In the genomic region with DNA sequence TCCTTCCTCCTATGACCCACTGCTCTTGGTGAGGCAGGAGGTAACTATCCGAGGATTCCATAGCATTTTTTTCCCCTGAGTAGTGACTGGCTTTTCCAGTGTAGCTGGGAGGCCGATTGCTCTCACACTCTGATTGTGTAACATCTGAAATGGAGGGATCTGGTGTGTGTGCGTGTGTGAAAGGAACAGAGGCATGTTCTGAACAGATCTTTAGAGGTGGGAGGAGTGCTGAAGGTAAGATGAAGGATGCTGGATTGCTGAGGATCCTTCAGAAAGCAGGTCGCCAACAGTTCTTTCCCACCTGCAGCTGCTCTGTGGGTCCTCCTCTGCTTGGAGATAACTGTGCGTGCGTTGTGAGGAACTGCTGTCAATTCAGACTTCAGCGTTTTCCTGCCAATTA, we compare ENCODE assay signal across 7 mouse cellular contexts. TPM values are rescaled to one million over a fixed set of nuclear protein-coding genes. Genes with fewer than 3 reads are reported as not detected.
A peak's percentile ranks its signal among the peaks of the same experiment; 100 is the strongest.
DNase-seq lines count a peak whose midpoint lies in the region; ATAC-seq and TF ChIP-seq lines count a peak whose summit lies in the region.

No protein-coding gene starts in this region.

- peak; percentile 7 for ATAC-seq in intestine, postnatal 0 days
- ATAC-seq in activated CD4-positive, CD25-positive, alpha-beta regulatory T cell, adult 4 months, result no peak

- no peak overlapping the region for H3K27ac ChIP-seq in spleen, adult 2 months (ENCODE audit: insufficient read depth, low read length)
- peak overlapping the region; percentile 100 for H3K27ac ChIP-seq in forebrain, embryonic 10.5 days
- H3K27ac ChIP-seq in intestine, postnatal 0 days (ENCODE audit: low read depth, low read length), result peak overlapping the region; percentile 98; the same call in 1 of the 2 replicates

- no peak for TF ChIP-seq POLR2A in spleen, adult 2 months (IDR thresholded peaks at IDR 0.05; ENCODE audit: low read depth, low read length)

- DNase-seq in spleen, adult 2 months (ENCODE audit: low read depth in 1 of 2, low spot score in 2 of 2), result no peak
- no peak for DNase-seq in spleen, postnatal 14 days (ENCODE audit: low spot score in 2 of 2)
- DNase-seq in forebrain, embryonic 10.5 days (ENCODE audit: extremely low spot score, low spot score), result no peak
- peak; percentile 17 for DNase-seq in mesoderm, embryonic 11.5 days (ENCODE audit: low read depth, low spot score)
- DNase-seq in adrenal gland, postnatal 4 days (ENCODE audit: low spot score in 2 of 2), result no peak

- H3K9ac ChIP-seq in intestine, postnatal 0 days (ENCODE audit: low read depth, low read length), result peak overlapping the region; percentile 17; the same call in 1 of the 2 replicates

- 2% methylated on average over 7 of the region's 7 CpGs for WGBS in spleen, adult 2 months
- WGBS in forebrain, embryonic 10.5 days, result 11% methylated on average over 7 of the region's 7 CpGs
- WGBS in intestine, postnatal 0 days, result 1% methylated on average over 7 of the region's 7 CpGs

- peaks cover 6% of the 10 kb centered on the region for H3K4me1 ChIP-seq in spleen, adult 2 months (ENCODE audit: control insufficient read depth, insufficient read depth, insufficient read length)
- peaks cover 40% of the 10 kb centered on the region for H3K4me1 ChIP-seq in forebrain, embryonic 10.5 days
- H3K4me1 ChIP-seq in intestine, postnatal 0 days (replicated peaks; ENCODE audit: control insufficient read depth, insufficient read depth, low read length), result 0 out of 2 replicates have a peak, but pooled peaks cover 3% of the 10 kb centered on the region

- no peaks in the 10 kb centered on the region for H3K9me3 ChIP-seq in forebrain, embryonic 10.5 days
- H3K9me3 ChIP-seq in intestine, postnatal 0 days (ENCODE audit: control insufficient read depth), result no peaks in the 10 kb centered on the region

- peak overlapping the region; percentile 99 for H3K4me2 ChIP-seq in intestine, postnatal 0 days (replicated peaks; ENCODE audit: low read depth)

- peaks cover 13% of the 10 kb centered on the region for H3K27me3 ChIP-seq in spleen, adult 2 months (ENCODE audit: control insufficient read depth, insufficient read depth, low read length)
- H3K27me3 ChIP-seq in forebrain, embryonic 10.5 days (ENCODE audit: poor library complexity, severe bottlenecking), result no peaks in the 10 kb centered on the region
- no peaks in the 10 kb centered on the region for H3K27me3 ChIP-seq in intestine, postnatal 0 days (replicated peaks; ENCODE audit: control insufficient read depth, insufficient read depth, low read length)

- TF ChIP-seq CTCF in spleen, adult 2 months (IDR thresholded peaks at IDR 0.05; ENCODE audit: extremely low read depth, insufficient read depth, insufficient read length, insufficient replicate concordance), result no peak
- no peak for TF ChIP-seq CTCF in intestine, postnatal 0 days (IDR thresholded peaks at IDR 0.05; ENCODE audit: low read depth)

- no peaks in the 10 kb centered on the region for H3K36me3 ChIP-seq in spleen, adult 2 months (ENCODE audit: control insufficient read depth, insufficient read depth, low read length)
- H3K36me3 ChIP-seq in forebrain, embryonic 10.5 days (replicated peaks), result peaks cover 18% of the 10 kb centered on the region
- no peaks in the 10 kb centered on the region for H3K36me3 ChIP-seq in intestine, postnatal 0 days (ENCODE audit: control insufficient read depth, insufficient read depth)

- H3K4me3 ChIP-seq in spleen, adult 2 months (ENCODE audit: extremely low read depth, insufficient read depth, insufficient read length), result peak overlapping the region; percentile 44
- H3K4me3 ChIP-seq in forebrain, embryonic 10.5 days, result peak overlapping the region; percentile 69
- H3K4me3 ChIP-seq in intestine, postnatal 0 days (ENCODE audit: low read depth, low read length), result peak overlapping the region; percentile 85

RNA-seq across cellular contexts. Expression of a gene that starts 0.6 kb away (rescaled TPM):
- 1.3 and 1.5 TPM in 2 replicates for polyA plus RNA-seq in spleen, adult 2 months (2012; rRNA removed)
- 66.0 and 70.6 TPM in 2 replicates for polyA plus RNA-seq in forebrain, embryonic 10.5 days (2016; fragmentation: Nextera tagmentation; extraction: Ambion mirVana)
- polyA plus RNA-seq in intestine, postnatal 0 days (2015; fragmentation: Nextera tagmentation; extraction: Ambion mirVana), result 5.4 and 5.8 TPM in 2 replicates
- not detected for polyA plus RNA-seq in activated CD4-positive, CD25-positive, alpha-beta regulatory T cell, adult 4 months (2017; shearing (Covaris generic))
- 10 to 100 TPM; 15.6 to 17.6 TPM for total RNA-seq in adrenal gland, postnatal 4 days (2021)

RNA-seq across cellular contexts. Expression of a gene that starts 36.0 kb away (rescaled TPM):
- polyA plus RNA-seq in spleen, adult 2 months (2012; rRNA removed), result 0.19 and 0.22 TPM in 2 replicates
- not detected in 2 replicates for polyA plus RNA-seq in forebrain, embryonic 10.5 days (2016; fragmentation: Nextera tagmentation; extraction: Ambion mirVana)
- 0.12 TPM in 1 of 2 replicates, not detected in the other for polyA plus RNA-seq in intestine, postnatal 0 days (2015; fragmentation: Nextera tagmentation; extraction: Ambion mirVana)
- not detected for polyA plus RNA-seq in activated CD4-positive, CD25-positive, alpha-beta regulatory T cell, adult 4 months (2017; shearing (Covaris generic))
- not detected for total RNA-seq in adrenal gland, postnatal 4 days (2021)

RNA-seq across cellular contexts. Expression of a gene that starts 43.4 kb away (rescaled TPM):
- 1.9 and 2.2 TPM in 2 replicates for polyA plus RNA-seq in spleen, adult 2 months (2012; rRNA removed)
- 36.5 and 37.8 TPM in 2 replicates for polyA plus RNA-seq in forebrain, embryonic 10.5 days (2016; fragmentation: Nextera tagmentation; extraction: Ambion mirVana)
- 4.4 and 4.6 TPM in 2 replicates for polyA plus RNA-seq in intestine, postnatal 0 days (2015; fragmentation: Nextera tagmentation; extraction: Ambion mirVana)
- 10 to 100 TPM in 1 of 2 experiments, 1 to 10 TPM in 1; 8.6 to 10.5 TPM for polyA plus RNA-seq in activated CD4-positive, CD25-positive, alpha-beta regulatory T cell, adult 4 months (2017; shearing (Covaris generic))
- 1 to 10 TPM; 6.1 to 6.6 TPM for total RNA-seq in adrenal gland, postnatal 4 days (2021)

RNA-seq across cellular contexts. Expression of a gene that starts 44.2 kb away (rescaled TPM):
- polyA plus RNA-seq in spleen, adult 2 months (2012; rRNA removed), result 1.3 and 2.0 TPM in 2 replicates
- polyA plus RNA-seq in forebrain, embryonic 10.5 days (2016; fragmentation: Nextera tagmentation; extraction: Ambion mirVana), result 12.6 and 12.9 TPM in 2 replicates
- polyA plus RNA-seq in intestine, postnatal 0 days (2015; fragmentation: Nextera tagmentation; extraction: Ambion mirVana), result 10.8 and 11.7 TPM in 2 replicates
- polyA plus RNA-seq in activated CD4-positive, CD25-positive, alpha-beta regulatory T cell, adult 4 months (2017; shearing (Covaris generic)), result under 1 TPM; 0.36 TPM
- total RNA-seq in adrenal gland, postnatal 4 days (2021), result 10 to 100 TPM in 1 of 2 experiments, 1 to 10 TPM in 1; 7.3 to 16.5 TPM
